Mouse (Mus musculus): ENCODE results near the gene Tpra1.

- TF ChIP-seq POLR2A (IDR thresholded peaks at IDR 0.05; ENCODE audit: extremely low read depth, insufficient read depth, low read length) (no peak), CTCF (IDR thresholded peaks at IDR 0.05; ENCODE audit: extremely low read depth, insufficient read depth, low read length) (no peak)
These were observed 39.6 kb downstream of the Tpra1 start for GRCm38 (mm10) chr6:88941628-88942027.
